In genomic region chr6:52160511-52161335, GRCm38 (mm10) we compare ENCODE assay signal across 8 mouse cellular contexts. TPM values are rescaled to one million over a fixed set of nuclear protein-coding genes. Genes with fewer than 3 reads are reported as not detected.
DNase-seq lines count a peak whose midpoint lies in the region; ATAC-seq lines count a peak whose summit lies in the region.

No protein-coding gene starts in this region.

- H3K4me2 ChIP-seq in hindbrain, embryonic 14.5 days (replicated peaks) = peak overlapping the region; percentile 81
- H3K4me2 ChIP-seq in liver, embryonic 11.5 days = peak overlapping the region; percentile 83
- H3K4me2 ChIP-seq in stomach, embryonic 16.5 days (ENCODE audit: low read depth, low read length) = peak overlapping the region; percentile 65

- H3K27ac ChIP-seq in hindbrain, embryonic 14.5 days = peak overlapping the region; percentile 100
- peak overlapping the region; percentile 84 for H3K27ac ChIP-seq in liver, embryonic 11.5 days (ENCODE audit: low read depth, low read length)
- H3K27ac ChIP-seq in stomach, embryonic 16.5 days (ENCODE audit: low read length) = peak overlapping the region; percentile 97

- no peak for ATAC-seq in hindbrain, embryonic 14.5 days (ENCODE audit: low FRiP score)
- no peak for ATAC-seq in liver, embryonic 11.5 days (replicated peaks; ENCODE audit: low FRiP score)
- ATAC-seq in stomach, embryonic 16.5 days (ENCODE audit: insufficient read depth, low FRiP score) = peak; percentile 14; the same call in 1 of the 2 replicates

- H3K36me3 ChIP-seq in hindbrain, embryonic 14.5 days (replicated peaks; ENCODE audit: control insufficient read depth, insufficient read depth) = 0 out of 2 replicates have a peak, but pooled peaks cover 3% of the 10 kb centered on the region
- no peaks in the 10 kb centered on the region for H3K36me3 ChIP-seq in liver, embryonic 11.5 days (ENCODE audit: control insufficient read depth, insufficient read depth, low read length)
- no peaks in the 10 kb centered on the region for H3K36me3 ChIP-seq in stomach, embryonic 16.5 days (ENCODE audit: control insufficient read depth, insufficient read depth, low read length)

- peak overlapping the region; percentile 99 for H3K9ac ChIP-seq in hindbrain, embryonic 14.5 days
- H3K9ac ChIP-seq in liver, embryonic 11.5 days (ENCODE audit: low read depth, low read length) = peak overlapping the region; percentile 56
- H3K9ac ChIP-seq in stomach, embryonic 16.5 days (ENCODE audit: low read length) = peak overlapping the region; percentile 90

- peak; percentile 71 to 88 for DNase-seq in adrenal gland, adult (ENCODE audit: inconsistent age in 2 of 2, low spot score in 1 of 2)
- no peak for DNase-seq in adrenal gland, adult 18-20 months (ENCODE audit: low spot score in 2 of 2)
- DNase-seq in adrenal gland, postnatal 14 days = peak; percentile 76
- peak; percentile 61 for DNase-seq in hindbrain, embryonic 14.5 days (ENCODE audit: low spot score)
- DNase-seq in liver, embryonic 11.5 days (ENCODE audit: low spot score) = peak; percentile 43
- DNase-seq in left cerebral cortex, adult 8-10 months (ENCODE audit: low spot score in 2 of 2) = no peak
- no peak for DNase-seq in urinary bladder, adult 2 months (ENCODE audit: low spot score)

- 1% methylated on average over 30 of the region's 30 CpGs for WGBS in hindbrain, embryonic 14.5 days
- WGBS in liver, embryonic 11.5 days = 10% methylated on average over 30 of the region's 30 CpGs
- 7% methylated on average over 30 of the region's 30 CpGs for WGBS in stomach, embryonic 16.5 days

- H3K9me3 ChIP-seq in hindbrain, embryonic 14.5 days (ENCODE audit: control insufficient read depth, low read length) = no peaks in the 10 kb centered on the region
- no peaks in the 10 kb centered on the region for H3K9me3 ChIP-seq in liver, embryonic 11.5 days (ENCODE audit: control insufficient read depth, low read length)
- H3K9me3 ChIP-seq in stomach, embryonic 16.5 days (replicated peaks; ENCODE audit: control insufficient read depth, low read length) = no peaks in the 10 kb centered on the region

- peaks cover 14% of the 10 kb centered on the region for H3K4me1 ChIP-seq in hindbrain, embryonic 14.5 days (replicated peaks; ENCODE audit: control insufficient read depth, insufficient read depth, low read length)
- no peaks in the 10 kb centered on the region for H3K4me1 ChIP-seq in liver, embryonic 11.5 days (replicated peaks; ENCODE audit: control insufficient read depth, insufficient read depth, low read length)
- H3K4me1 ChIP-seq in stomach, embryonic 16.5 days (ENCODE audit: control insufficient read depth, insufficient read depth, low read length) = peaks cover 23% of the 10 kb centered on the region

- H3K27me3 ChIP-seq in hindbrain, embryonic 14.5 days (ENCODE audit: control insufficient read depth, insufficient read depth, low read length) = peaks cover 51% of the 10 kb centered on the region
- H3K27me3 ChIP-seq in liver, embryonic 11.5 days (replicated peaks; ENCODE audit: control insufficient read depth, insufficient read depth, low read length) = peaks cover 98% of the 10 kb centered on the region
- H3K27me3 ChIP-seq in stomach, embryonic 16.5 days (ENCODE audit: control insufficient read depth, insufficient read depth, low read length) = peaks cover under 1% of the 10 kb centered on the region; the same call in 1 of the 2 replicates

- peak overlapping the region; percentile 71 for H3K4me3 ChIP-seq in hindbrain, embryonic 14.5 days (replicated peaks; ENCODE audit: low read length)
- peak overlapping the region; percentile 66 for H3K4me3 ChIP-seq in liver, embryonic 11.5 days (ENCODE audit: low read depth, low read length)
- H3K4me3 ChIP-seq in stomach, embryonic 16.5 days (replicated peaks; ENCODE audit: low read length) = peak overlapping the region; percentile 82

RNA-seq across cellular contexts. Expression of gene Hoxa1, which starts 2.6 kb away (rescaled TPM):
- under 1 TPM; 0.29 to 0.43 TPM for total RNA-seq in adrenal gland, adult 18-20 months (2021)
- total RNA-seq in adrenal gland, postnatal 14 days (2021) = 0.64 and 1.1 TPM in 2 replicates
- 2.6 and 3.0 TPM in 2 replicates for polyA plus RNA-seq in hindbrain, embryonic 14.5 days (2014; fragmentation: Nextera tagmentation; extraction: Ambion mirVana)
- 2.6 and 3.2 TPM in 2 replicates for polyA plus RNA-seq in liver, embryonic 11.5 days (2014; fragmentation: Nextera tagmentation; extraction: Ambion mirVana)
- polyA plus RNA-seq in stomach, embryonic 16.5 days (2015; fragmentation: Nextera tagmentation; extraction: Ambion mirVana) = 1.4 and 1.5 TPM in 2 replicates
- total RNA-seq in left cerebral cortex, adult 8-10 months (2022) = not detected
- polyA plus RNA-seq in urinary bladder, adult 2 months (2012; rRNA removed) = 0.73 and 0.83 TPM in 2 replicates

RNA-seq across cellular contexts. Expression of gene Hoxa2, which starts 3.9 kb away (rescaled TPM):
- total RNA-seq in adrenal gland, adult 18-20 months (2021) = 1 to 10 TPM in 1 of 2 experiments, under 1 TPM in 1; 0.96 to 1.3 TPM
- total RNA-seq in adrenal gland, postnatal 14 days (2021) = 3.3 and 3.8 TPM in 2 replicates
- polyA plus RNA-seq in hindbrain, embryonic 14.5 days (2014; fragmentation: Nextera tagmentation; extraction: Ambion mirVana) = 27.6 and 35.1 TPM in 2 replicates
- polyA plus RNA-seq in liver, embryonic 11.5 days (2014; fragmentation: Nextera tagmentation; extraction: Ambion mirVana) = 4.3 and 4.5 TPM in 2 replicates
- 7.4 and 8.5 TPM in 2 replicates for polyA plus RNA-seq in stomach, embryonic 16.5 days (2015; fragmentation: Nextera tagmentation; extraction: Ambion mirVana)
- total RNA-seq in left cerebral cortex, adult 8-10 months (2022) = not detected
- polyA plus RNA-seq in urinary bladder, adult 2 months (2012; rRNA removed) = 1.3 and 1.9 TPM in 2 replicates

RNA-seq across cellular contexts. Expression of gene 5730596B20Rik, which starts 16.6 kb away (rescaled TPM):
- total RNA-seq in adrenal gland, adult 18-20 months (2021) = under 1 TPM; 0.13 to 0.33 TPM
- total RNA-seq in adrenal gland, postnatal 14 days (2021) = 0.45 and 0.63 TPM in 2 replicates
- polyA plus RNA-seq in hindbrain, embryonic 14.5 days (2014; fragmentation: Nextera tagmentation; extraction: Ambion mirVana) = 4.1 and 5.0 TPM in 2 replicates
- polyA plus RNA-seq in liver, embryonic 11.5 days (2014; fragmentation: Nextera tagmentation; extraction: Ambion mirVana) = 0.60 and 1.0 TPM in 2 replicates
- polyA plus RNA-seq in stomach, embryonic 16.5 days (2015; fragmentation: Nextera tagmentation; extraction: Ambion mirVana) = 2.1 and 2.6 TPM in 2 replicates
- not detected for total RNA-seq in left cerebral cortex, adult 8-10 months (2022)
- polyA plus RNA-seq in urinary bladder, adult 2 months (2012; rRNA removed) = 0.04 and 0.07 TPM in 2 replicates

RNA-seq across cellular contexts. Expression of gene Hoxa4, which starts 30.8 kb away (rescaled TPM):
- 1 to 10 TPM; 1.8 to 3.1 TPM for total RNA-seq in adrenal gland, adult 18-20 months (2021)
- total RNA-seq in adrenal gland, postnatal 14 days (2021) = 6.4 and 7.3 TPM in 2 replicates
- polyA plus RNA-seq in hindbrain, embryonic 14.5 days (2014; fragmentation: Nextera tagmentation; extraction: Ambion mirVana) = 19.7 and 22.5 TPM in 2 replicates
- polyA plus RNA-seq in liver, embryonic 11.5 days (2014; fragmentation: Nextera tagmentation; extraction: Ambion mirVana) = 2.3 and 3.1 TPM in 2 replicates
- 2.5 and 2.8 TPM in 2 replicates for polyA plus RNA-seq in stomach, embryonic 16.5 days (2015; fragmentation: Nextera tagmentation; extraction: Ambion mirVana)
- total RNA-seq in left cerebral cortex, adult 8-10 months (2022) = not detected
- polyA plus RNA-seq in urinary bladder, adult 2 months (2012; rRNA removed) = 0.61 and 0.62 TPM in 2 replicates

RNA-seq across cellular contexts. Expression of gene Hoxa5, which starts 43.7 kb away (rescaled TPM):
- 10 to 100 TPM; 13.3 to 20.2 TPM for total RNA-seq in adrenal gland, adult 18-20 months (2021)
- total RNA-seq in adrenal gland, postnatal 14 days (2021) = 25.8 and 26.3 TPM in 2 replicates
- polyA plus RNA-seq in hindbrain, embryonic 14.5 days (2014; fragmentation: Nextera tagmentation; extraction: Ambion mirVana) = 175 and 180 TPM in 2 replicates
- polyA plus RNA-seq in liver, embryonic 11.5 days (2014; fragmentation: Nextera tagmentation; extraction: Ambion mirVana) = 8.0 and 9.7 TPM in 2 replicates
- polyA plus RNA-seq in stomach, embryonic 16.5 days (2015; fragmentation: Nextera tagmentation; extraction: Ambion mirVana) = 8.8 and 11.0 TPM in 2 replicates
- not detected for total RNA-seq in left cerebral cortex, adult 8-10 months (2022)
- polyA plus RNA-seq in urinary bladder, adult 2 months (2012; rRNA removed) = 6.1 and 7.2 TPM in 2 replicates

Comparison
In these comparisons a context has a peak if more than half of its experiments do, and no peak if none do; other contexts are left out.
1. DNase-seq: peak in adrenal gland, adult (2 of 2), adrenal gland, postnatal 14 days (single experiment), hindbrain, embryonic 14.5 days (single experiment) and liver, embryonic 11.5 days (single experiment); none in adrenal gland, adult 18-20 months (0 of 2), left cerebral cortex, adult 8-10 months (0 of 2) and urinary bladder, adult 2 months (single experiment).
2. Peak in every context shown above with its lines, with median percentiles within 50 percentile points of each other: H3K27ac ChIP-seq, H3K4me2 ChIP-seq, H3K4me3 ChIP-seq and H3K9ac ChIP-seq.